Mouse (Mus musculus): ENCODE results near the gene Capza3. TPM values are rescaled to one million over a fixed set of nuclear protein-coding genes. Genes with fewer than 3 reads are reported as not detected.

Gene Capza3
- polyA plus RNA-seq, 1 experiment = not detected

Other genes starting within 250 kb of the Capza3 start
- not detected for gene Plcz1, start 205 bp downstream of the Capza3 start, polyA plus RNA-seq (2012; fragmentation: generic; extraction: Trizol)

All from myocyte (in vitro differentiated cells).